Mouse (Mus musculus) adrenal gland (tissue): Measurements from ENCODE around the gene Mb21d2.

ENCODE experiments used
- intact Hi-C: fragments of 180-260 bp; cut with DNase I; formaldehyde crosslinking; loops from one replicate; pipeline ENCODE4 v1.15.1; 2025

The Mb21d2 gene

GRCm38 (mm10) chr16:28809089-28809488, 120.4 kb downstream of the Mb21d2 start:
- intact Hi-C loops, result no loop called here

GRCm38 (mm10) chr16:28793115-28793514, 136.4 kb downstream of the Mb21d2 start:
- intact Hi-C loops, result loop anchor here (2.0 kb wide), 1 partner anchor 200 kb away; no protein-coding TSS in a partner anchor
